Mouse (Mus musculus) spleen, adult 2 months (tissue): Measurements from ENCODE around the gene Zkscan14. TPM values are rescaled to one million over a fixed set of nuclear protein-coding genes. Genes with fewer than 3 reads are reported as not detected.

Experiments
- DNase-seq, 2 experiments: peaks; one replicate each; pipeline versions ENCODE4 v3.0.0 to v3.0.0-alpha.2; 2012 to 2021; ENCODE audit warnings: low spot score in 2 of 2, low read depth in 1 of 2
- H3K27ac ChIP-seq: fragments of 200-500 bp; 2 replicates; pipeline ENCODE4 v1.5.1; 2012; ENCODE audit warnings: low read length, inconsistent platforms; ENCODE audit not compliant: insufficient read depth
- H3K27me3 ChIP-seq: fragments of 200-500 bp; 2 replicates; pipeline ENCODE4 v1.6.1; 2012; ENCODE audit warnings: mild to moderate bottlenecking, moderate library complexity, low read length, inconsistent platforms; ENCODE audit not compliant: control insufficient read depth, insufficient read depth
- H3K36me3 ChIP-seq: fragments of 200-500 bp; 2 replicates; pipeline ENCODE4 v1.6.1; 2012; ENCODE audit warnings: mild to moderate bottlenecking, low read length, inconsistent platforms; ENCODE audit not compliant: control insufficient read depth, insufficient read depth
- H3K4me1 ChIP-seq: fragments of 200-500 bp; 2 replicates; pipeline ENCODE4 v1.6.1; 2011; ENCODE audit warnings: inconsistent platforms; ENCODE audit not compliant: control insufficient read depth, insufficient read depth, insufficient read length
- H3K4me3 ChIP-seq: fragments of 200-500 bp; 2 replicates; pipeline ENCODE4 v1.5.1; 2011; ENCODE audit warnings: mild to moderate bottlenecking, inconsistent platforms; ENCODE audit not compliant: insufficient read depth, insufficient read length; ENCODE audit errors: extremely low read depth
- CTCF ChIP-seq: fragments of 200-500 bp; IDR thresholded peaks from 2 replicates; pipeline ENCODE4 v1.5.1; 2011; ENCODE audit warnings: mild to moderate bottlenecking, inconsistent platforms; ENCODE audit not compliant: insufficient read depth, insufficient read length, insufficient replicate concordance; ENCODE audit errors: extremely low read depth
- POLR2A ChIP-seq: fragments of 200-500 bp; IDR thresholded peaks from 2 replicates; pipeline ENCODE4 v1.6.1; 2011; ENCODE audit warnings: low read depth, low read length, inconsistent platforms
- WGBS: fragments of 180-500 bp; shearing (Covaris S2); methylation state at CpG from one replicate; pipeline ENCODE4 v1.1.7; 2018; 5-methylcytosine and 5-hydroxymethylcytosine counted together
- polyA plus RNA-seq: library from polyadenylated mRNA; depleted of rRNA; stranded (reverse); fragments of >200 nt; gene quantifications from 2 replicates; pipeline ENCODE4 v1.2.3, GENCODE M21; 2012

The Zkscan14 gene
- polyA plus RNA-seq, 1 experiment, result 3.4 TPM

DNA sequence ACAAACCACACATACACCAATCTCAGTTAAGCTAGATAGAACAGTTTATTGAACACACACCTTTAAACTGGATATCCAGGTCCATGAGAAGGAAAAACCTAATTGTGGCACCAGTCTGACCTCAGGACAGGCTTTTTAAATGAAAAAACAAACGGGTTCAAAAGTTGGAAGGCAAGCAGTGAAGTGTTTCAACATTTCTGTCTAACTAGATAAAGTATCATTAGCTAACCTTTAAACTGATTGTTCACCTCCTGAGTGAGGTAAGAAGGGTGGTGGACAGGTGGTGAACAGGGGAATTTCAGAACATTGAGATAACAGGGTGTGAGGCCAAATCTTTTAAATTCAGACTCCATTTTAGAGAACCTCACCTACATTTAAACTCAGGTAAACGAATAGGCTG, 24.8 kb upstream of the Zkscan14 start:
- 61% methylated on average over 2 of the region's 2 CpGs for WGBS
- DNase-seq, result no peak
- Histone ChIP-seq H3K27ac (no peak overlapping the region), H3K4me3 (no peak overlapping the region), H3K4me1 (no peaks in the 10 kb centered on the region; the same call in 1 of the 2 replicates), H3K27me3 (no peaks in the 10 kb centered on the region), H3K36me3 (0 out of 2 replicates have a peak, but pooled peaks cover 2% of the 10 kb centered on the region)
- TF ChIP-seq POLR2A (no peak), CTCF (no peak)

DNA sequence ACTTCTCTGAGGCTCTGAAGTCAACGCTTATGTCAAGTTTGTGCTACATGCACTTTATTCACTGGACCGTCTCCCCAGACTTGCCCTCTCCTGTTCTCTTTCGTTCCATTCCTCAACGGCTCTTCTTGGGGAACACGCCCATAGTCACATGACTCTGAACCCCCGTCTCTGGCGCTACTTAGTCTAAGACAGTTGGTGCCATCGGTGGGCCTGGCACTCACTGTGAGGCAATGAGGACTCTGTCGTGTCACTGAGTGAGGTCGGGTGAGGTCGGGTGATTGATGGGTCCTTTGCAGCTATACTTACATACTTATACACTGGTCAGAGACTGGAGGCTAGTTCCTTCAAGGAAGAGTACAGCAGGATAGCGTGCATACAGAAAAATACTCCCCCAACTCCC, 21.7 kb upstream of the Zkscan14 start:
- no peak for TF ChIP-seq CTCF
- TF ChIP-seq POLR2A, result no peak
- 84% methylated on average over 12 of the region's 12 CpGs for WGBS

DNA sequence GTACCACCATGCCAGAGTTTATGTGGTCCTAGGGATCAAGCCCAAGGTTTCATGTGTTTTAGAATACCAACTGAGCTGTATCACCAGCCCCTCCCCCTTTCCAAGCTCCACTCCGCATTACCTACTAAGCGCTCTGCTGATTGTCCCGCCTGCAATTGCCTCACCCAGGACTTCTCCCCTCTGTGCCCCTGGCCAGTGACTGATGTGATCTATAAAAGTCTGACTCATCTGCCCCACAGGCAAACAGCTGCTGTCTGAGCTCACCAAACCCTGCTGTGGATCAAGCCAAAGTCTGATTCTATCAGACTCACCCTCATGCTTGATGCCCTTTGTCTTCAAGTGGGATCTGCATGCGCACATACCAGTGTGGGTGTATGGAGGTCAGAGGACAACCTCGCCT, 21.2 kb upstream of the Zkscan14 start:
- 91% methylated on average over 5 of the region's 5 CpGs for WGBS
- H3K4me3 ChIP-seq, result no peak overlapping the region
- H3K4me1 ChIP-seq, result no peaks in the 10 kb centered on the region
- no peak for DNase-seq
- no peak overlapping the region for H3K27ac ChIP-seq
- peaks cover 23% of the 10 kb centered on the region for H3K36me3 ChIP-seq
- TF ChIP-seq CTCF (no peak), POLR2A (no peak)
- H3K27me3 ChIP-seq, result no peaks in the 10 kb centered on the region

More for the DNA sequence above, 21.7 kb upstream of the Zkscan14 start:
- Histone ChIP-seq H3K4me1 (no peaks in the 10 kb centered on the region), H3K36me3 (peaks cover 20% of the 10 kb centered on the region), H3K27me3 (no peaks in the 10 kb centered on the region), H3K4me3 (no peak overlapping the region), H3K27ac (no peak overlapping the region)
- DNase-seq, result no peak

DNA sequence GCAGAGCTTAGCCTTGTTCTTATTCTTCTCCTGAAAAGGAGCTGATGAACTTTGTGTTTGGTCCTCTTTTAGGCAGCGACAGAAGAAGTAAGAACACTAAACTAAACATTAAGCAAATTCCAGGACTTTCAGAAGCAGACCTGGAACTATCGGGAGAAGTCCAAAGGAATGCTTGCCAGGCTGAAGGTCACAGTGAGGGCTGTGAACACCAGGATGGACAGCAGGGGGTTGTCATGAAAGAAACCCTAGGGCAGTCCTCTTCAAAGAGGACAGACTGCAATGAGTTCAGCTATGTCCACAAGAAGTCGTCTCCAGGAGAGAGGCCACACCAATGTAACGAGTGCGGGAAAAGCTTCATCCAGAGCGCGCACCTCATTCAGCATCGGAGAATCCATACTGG, 18.3 kb upstream of the Zkscan14 start:
- Histone ChIP-seq H3K27me3 (no peaks in the 10 kb centered on the region), H3K36me3 (peaks cover 23% of the 10 kb centered on the region), H3K4me3 (no peak overlapping the region), H3K27ac (no peak overlapping the region), H3K4me1 (no peaks in the 10 kb centered on the region)
- no peak for DNase-seq
- 96% methylated on average over 8 of the region's 8 CpGs for WGBS
- TF ChIP-seq CTCF (no peak), POLR2A (no peak)

DNA sequence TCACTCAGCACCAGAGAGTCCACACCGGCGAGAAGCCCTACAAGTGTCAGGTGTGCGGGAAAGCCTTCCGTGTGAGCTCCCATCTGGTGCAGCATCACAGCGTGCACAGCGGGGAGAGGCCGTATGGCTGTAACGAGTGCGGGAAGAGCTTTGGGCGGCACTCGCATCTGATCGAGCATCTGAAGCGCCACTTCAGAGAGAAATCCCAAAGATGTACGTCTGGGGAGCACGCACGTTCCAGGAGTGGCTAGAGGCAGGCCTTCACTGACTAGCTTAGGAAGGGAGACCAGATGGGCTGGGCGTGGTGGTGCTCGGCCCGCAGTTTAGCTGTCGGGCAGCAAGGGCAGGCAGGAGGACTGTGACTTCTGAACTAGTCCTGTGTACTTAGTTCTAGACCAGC, 17.0 kb upstream of the Zkscan14 start:
- TF ChIP-seq CTCF (no peak), POLR2A (no peak)
- 93% methylated on average over 20 of the region's 20 CpGs for WGBS
- Histone ChIP-seq H3K27me3 (no peaks in the 10 kb centered on the region), H3K27ac (no peak overlapping the region), H3K36me3 (peaks cover 23% of the 10 kb centered on the region), H3K4me3 (no peak overlapping the region), H3K4me1 (no peaks in the 10 kb centered on the region)
- DNase-seq, result no peak

DNA sequence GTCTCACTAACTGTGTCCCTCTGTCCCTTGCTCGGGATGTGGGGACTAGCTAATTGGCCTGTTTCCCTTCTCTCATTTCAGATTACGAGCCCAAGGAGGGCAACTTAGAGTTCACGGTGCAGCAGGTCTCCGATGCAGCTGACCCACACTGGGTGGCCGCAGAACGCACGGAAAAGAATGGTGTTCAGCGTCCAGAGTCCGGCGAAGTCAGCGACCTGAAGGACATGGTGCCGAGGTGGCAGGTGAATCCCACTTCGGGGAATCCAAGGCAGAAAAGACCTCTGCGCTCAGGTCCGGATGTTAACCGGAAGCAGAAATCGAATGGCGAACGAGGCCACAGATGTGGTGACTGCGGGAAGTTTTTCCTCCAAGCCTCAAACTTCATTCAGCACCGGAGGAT, 16.5 kb upstream of the Zkscan14 start:
- Histone ChIP-seq H3K27me3 (no peaks in the 10 kb centered on the region), H3K4me3 (no peak overlapping the region), H3K36me3 (peaks cover 23% of the 10 kb centered on the region), H3K4me1 (no peaks in the 10 kb centered on the region), H3K27ac (no peak overlapping the region)
- DNase-seq, result no peak
- 96% methylated on average over 21 of the region's 21 CpGs for WGBS
- TF ChIP-seq POLR2A (no peak), CTCF (no peak)

DNA sequence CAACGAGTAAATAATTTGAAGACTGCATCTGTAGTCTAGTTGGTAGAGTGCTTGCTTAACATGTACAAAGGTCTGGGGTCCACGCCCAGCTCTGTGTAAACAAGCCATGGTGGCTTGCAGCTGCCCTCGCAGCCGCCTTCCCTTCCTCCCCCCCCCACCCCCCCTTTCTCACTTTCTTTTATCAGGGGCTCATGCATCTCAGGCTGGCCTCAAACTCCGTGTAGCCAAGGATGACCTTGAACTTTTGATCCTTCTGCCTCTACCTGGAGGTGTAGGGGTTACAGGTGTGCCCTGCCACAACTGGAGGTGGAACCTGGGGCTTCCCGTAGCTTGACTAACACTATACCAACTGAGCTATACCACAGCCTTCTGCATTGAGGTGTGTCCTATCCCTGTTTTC, 16.1 kb upstream of the Zkscan14 start:
- 84% methylated on average over 6 of the region's 6 CpGs for WGBS
- no peaks in the 10 kb centered on the region for H3K27me3 ChIP-seq
- no peaks in the 10 kb centered on the region for H3K4me1 ChIP-seq
- H3K27ac ChIP-seq, result no peak overlapping the region
- no peak overlapping the region for H3K4me3 ChIP-seq
- TF ChIP-seq CTCF, result no peak
- TF ChIP-seq POLR2A, result no peak
- no peak for DNase-seq
- peaks cover 25% of the 10 kb centered on the region for H3K36me3 ChIP-seq
